Mouse (Mus musculus) megakaryocyte progenitor cell, adult 5-6 weeks (primary cell): Measurements from ENCODE around the gene Hoxd4. TPM values are rescaled to one million over a fixed set of nuclear protein-coding genes. Genes with fewer than 3 reads are reported as not detected.

Experiments
- ATAC-seq: replicated peaks from 2 replicates; pipeline ENCODE4 v1.8.0; 2016; ENCODE audit warnings: mild to moderate bottlenecking, moderate TSS enrichment, inconsistent platforms; ENCODE audit not compliant: poor library complexity
- total RNA-seq, 2 experiments: library from RNA; stranded (forward) in 1 of 2; stranded (reverse) in 1 of 2; fragments of 157-497, 149-512 nt in 1 of 2; fragments of 200-1000 nt in 1 of 2; gene quantifications; 2 replicates each; pipeline versions ENCODE4 v1.2.3 to v1.2.4; 2015 to 2017

Gene Hoxd4
- total RNA-seq, 2 experiments from 2014 or later, result not detected

DNA sequence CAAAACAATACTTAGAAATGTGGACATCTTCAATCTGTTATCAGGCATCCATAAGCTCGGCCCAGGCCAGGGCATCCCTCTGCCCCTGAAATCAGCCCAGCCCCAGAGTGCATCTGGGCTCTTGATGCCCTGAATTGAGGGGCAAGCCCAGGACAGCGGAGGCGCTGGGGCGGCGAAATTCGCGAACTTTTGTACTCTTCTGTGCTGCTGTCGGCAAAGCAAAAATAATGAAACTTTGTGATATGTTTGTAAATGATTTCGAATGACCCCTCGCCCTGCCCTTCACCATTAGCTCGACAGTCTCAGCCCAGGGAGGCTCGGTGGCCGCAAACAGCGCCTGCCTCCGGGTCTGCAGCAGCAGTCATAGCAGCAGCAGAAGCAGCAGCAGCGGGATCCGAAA, 13.4 kb downstream of the Hoxd4 start:
- no peak for ATAC-seq

DNA sequence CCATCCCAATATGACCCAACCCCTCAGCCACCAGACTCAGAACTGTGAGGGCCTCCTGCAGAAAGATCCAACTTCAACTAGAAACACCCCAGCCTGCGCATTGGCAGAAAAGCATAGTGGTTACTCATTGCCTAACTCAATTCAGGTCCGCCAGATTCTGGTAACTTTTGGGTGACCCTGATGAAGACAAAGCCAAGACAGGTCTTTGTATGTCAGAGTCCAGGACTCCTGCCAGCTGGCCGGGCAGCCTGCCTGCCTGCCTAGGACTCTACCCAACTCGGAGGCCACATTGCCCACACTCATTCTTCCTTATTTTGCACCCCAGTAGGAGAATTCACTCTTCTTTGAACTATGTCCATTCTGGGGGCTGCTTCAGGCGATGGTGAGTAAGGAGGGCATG, 14.8 kb downstream of the Hoxd4 start, which contains the start of gene Gm28230:
Gm28230 (plus strand) TSS at position 178 of the 400 bp plus-strand sequence.
- ATAC-seq, result no peak

DNA sequence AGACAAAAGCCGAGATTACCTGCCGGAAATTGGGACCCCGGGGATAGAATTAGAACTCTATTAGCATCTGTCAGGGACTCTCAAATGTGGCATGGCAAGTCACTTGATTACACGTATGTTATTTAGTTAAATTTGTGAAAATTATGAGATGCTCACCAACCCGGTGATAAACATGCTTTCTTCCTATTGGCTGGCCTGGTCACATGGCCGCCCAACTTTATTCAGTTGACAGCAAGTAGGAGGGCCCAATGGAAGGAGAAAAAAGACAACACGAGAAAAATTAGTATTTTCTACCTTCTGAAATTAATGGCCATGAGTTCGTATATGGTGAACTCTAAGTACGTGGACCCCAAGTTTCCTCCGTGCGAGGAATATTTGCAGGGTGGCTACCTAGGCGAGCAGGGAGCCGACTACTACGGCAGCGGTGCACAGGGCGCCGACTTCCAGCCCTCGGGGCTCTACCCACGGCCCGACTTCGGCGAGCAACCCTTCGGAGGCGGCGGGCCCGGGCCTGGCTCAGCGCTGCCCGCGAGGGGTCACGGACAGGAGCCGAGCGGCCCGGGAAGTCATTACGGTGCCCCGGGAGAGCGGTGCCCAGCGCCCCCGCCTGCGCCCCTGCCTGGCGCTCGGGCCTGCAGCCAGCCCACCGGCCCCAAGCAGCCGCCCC, 15.4 kb downstream of the Hoxd4 start:
- ATAC-seq, result 0 out of 2 replicates have a peak, but pooled peaks have one; percentile 29

DNA sequence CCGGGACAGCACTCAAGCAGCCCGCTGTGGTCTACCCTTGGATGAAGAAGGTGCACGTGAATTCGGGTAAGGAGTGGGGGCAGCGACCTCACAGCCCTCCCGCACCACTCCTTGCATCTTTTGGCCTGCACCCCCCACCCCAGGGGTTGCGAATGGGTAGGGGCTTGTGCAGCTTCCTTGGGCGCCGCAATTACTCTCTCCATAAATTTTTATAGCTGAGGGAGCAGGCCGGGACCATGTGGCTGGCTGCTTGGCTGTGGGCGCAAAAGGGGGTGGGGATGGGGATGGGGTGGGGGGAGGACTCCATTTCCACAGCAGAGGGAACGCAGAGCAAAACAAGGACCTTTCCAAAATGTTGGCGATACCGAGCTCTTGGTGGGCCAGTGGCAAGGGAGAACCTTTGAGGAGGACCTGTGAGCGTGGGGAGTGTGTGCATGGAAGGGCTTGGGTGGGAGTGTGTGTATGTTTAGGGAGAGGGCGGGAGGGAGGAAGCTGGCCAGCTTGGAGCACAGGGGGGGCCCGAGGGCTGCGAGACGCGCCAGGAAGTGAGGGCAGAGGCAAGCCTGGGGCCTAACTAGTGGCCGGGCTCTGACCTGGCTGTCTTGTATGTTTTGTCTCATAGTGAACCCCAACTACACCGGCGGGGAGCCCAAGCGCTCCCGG, 16.0 kb downstream of the Hoxd4 start:
- no peak for ATAC-seq

DNA sequence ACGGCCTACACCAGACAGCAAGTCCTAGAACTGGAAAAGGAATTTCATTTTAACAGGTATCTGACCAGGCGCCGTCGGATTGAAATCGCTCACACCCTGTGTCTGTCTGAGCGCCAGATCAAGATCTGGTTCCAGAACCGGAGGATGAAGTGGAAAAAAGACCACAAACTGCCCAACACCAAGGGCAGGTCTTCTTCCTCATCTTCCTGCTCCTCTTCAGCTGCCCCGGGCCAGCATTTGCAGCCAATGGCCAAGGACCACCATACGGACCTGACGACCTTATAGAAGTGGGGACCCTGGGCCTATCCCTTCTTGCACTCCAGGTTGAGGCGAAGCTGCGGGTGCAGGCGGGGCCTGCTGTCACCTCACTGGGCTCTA, 16.6 kb downstream of the Hoxd4 start:
- ATAC-seq, result no peak

DNA sequence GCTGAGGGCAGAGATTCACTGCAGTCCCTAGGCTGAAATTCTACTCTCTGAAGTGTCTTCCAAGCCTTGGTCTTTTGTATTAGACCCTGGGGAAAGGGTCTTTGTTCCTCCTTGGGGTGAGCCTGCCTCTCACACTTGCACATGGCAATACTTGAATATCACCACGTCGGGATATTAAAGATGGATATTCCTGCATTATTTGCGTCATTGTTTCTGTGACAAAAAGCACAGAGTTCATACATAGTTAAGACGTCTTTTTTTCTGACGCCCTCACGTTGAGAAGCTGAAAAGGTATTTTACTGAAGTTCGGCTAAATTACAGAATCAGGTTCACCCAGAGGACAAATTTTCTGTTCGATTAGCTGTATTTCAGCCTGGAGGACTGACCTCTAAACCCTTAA, 18.6 kb downstream of the Hoxd4 start:
- no peak for ATAC-seq

DNA sequence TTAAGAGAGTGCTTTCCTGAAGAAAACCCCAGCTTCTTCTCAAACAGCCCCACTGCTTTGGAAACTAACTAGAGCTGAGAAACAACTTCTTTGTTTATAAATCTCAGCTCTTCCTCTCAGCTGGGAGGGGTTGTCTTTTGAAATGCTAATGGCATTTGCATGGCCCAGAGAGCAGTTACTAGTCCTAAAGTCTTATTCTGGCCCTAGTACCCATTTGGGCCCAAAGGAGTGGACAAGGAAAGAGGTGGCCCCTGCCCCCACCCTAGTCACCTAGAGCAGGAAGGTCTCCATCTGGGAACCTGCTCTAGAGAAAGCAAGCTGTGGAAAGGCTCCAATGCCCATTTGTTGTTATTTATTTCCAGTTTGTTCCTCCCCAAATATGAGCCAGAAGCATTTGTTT, 19.3 kb downstream of the Hoxd4 start:
- no peak for ATAC-seq

DNA sequence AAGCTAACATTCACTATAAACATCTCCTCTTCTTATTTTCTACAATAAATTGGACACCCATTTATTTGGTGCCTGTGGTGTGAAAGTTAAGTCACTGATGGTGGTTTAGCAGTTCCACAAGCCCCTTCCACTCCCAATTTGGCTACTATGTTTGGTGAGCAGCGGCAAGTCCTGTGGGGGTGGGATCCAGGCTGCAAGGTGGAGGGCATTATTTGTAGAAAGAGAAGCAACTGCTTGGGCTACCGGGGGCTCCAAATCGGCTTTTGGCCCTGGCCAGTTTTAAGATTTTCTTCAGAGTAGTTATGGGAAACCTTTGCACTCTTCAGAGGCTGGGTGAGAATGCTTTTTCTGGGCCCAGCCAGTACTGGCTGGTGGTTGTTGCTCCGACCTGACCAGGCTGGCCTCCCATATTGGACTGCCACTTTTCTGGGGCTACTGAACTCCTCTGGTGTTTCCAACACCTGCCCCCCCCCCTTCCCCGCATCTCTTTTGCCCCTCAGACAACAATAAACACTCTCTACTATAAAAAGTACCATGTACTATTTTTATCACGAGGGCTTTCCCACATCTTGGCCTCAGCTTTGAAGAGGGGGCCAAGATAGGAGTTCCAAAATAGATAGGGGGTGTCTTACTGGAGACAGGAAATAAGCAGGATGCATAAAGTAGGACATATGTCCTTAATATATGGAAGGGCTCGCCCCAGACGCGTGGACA, 20.2 kb downstream of the Hoxd4 start:
- ATAC-seq, result no peak

DNA sequence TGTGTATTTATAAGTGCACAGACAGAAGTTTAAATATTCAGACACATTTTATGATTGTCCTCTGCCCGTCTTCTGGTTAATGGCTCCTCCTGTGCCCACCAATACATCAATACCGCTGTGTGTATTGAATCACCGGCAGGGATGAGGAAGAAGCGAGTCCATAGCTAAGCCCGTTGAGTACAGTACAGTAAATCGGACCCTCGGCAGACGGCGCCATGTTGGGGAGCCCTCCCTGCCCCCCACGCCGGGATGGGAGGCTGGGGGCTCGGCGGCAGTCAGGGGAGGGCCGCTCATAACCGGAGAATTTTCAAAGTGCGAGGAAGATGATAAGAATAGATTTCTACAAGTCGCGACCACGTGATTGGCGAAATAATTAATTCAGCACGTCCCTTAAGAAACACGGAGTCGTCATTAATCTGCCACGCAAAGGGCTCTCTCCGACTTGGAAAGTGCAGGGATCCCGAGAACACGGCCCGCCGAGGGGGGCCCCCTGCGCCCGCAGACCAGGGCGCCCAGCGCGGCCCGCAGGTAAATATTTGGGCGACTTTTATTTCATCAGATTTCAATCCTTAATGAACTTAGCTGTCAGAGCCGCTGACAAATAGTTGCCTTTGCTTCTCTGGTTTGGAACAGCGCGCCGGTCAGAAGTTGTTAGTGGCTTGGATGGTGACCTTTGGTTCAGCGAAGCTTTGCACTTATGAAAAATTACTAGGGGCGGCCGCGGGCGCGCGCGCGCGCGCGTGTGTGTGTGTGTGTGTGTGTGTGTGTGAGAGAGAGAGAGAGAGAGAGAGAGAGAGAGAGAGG, 21.0 kb downstream of the Hoxd4 start:
- no peak for ATAC-seq

DNA sequence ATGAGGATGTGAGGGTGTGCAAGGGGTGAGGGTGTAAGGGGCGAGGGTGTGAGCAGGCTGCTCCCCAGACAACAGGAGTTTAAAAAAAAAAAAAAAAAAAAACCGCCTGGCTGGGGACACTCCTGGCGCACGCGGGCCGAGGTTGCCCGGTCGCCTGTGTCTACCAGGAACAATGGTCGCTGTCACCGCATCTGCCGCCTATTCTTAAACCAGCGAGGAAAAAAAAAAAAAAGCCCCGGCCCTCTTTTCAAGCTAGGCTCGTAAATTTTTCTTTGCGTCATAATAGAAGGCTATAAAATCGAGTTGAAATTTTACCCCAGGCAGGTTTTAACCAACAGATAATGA, 21.6 kb downstream of the Hoxd4 start:
- 0 out of 2 replicates have a peak, but pooled peaks have one; percentile 23 for ATAC-seq

DNA sequence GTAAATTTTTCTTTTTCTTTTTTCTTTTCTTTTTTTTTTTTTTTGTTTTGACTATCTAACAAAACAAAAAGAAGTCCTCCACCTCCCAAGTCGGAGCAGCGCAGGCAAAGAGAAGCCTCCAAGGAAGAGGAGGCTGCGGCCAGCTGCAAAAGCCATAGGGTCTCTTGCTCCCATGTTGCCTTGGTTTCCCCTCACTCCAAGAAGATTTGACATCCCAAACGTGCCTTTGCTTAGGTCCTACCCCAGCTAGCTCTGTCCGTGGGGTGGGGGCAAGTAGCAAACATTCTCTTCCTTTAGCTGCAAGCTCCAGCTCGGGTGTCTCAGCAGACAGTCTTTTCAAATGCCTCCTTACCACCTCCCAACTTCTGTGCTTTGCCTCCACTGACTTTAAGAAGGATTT, 22.0 kb downstream of the Hoxd4 start:
- ATAC-seq, result no peak

DNA sequence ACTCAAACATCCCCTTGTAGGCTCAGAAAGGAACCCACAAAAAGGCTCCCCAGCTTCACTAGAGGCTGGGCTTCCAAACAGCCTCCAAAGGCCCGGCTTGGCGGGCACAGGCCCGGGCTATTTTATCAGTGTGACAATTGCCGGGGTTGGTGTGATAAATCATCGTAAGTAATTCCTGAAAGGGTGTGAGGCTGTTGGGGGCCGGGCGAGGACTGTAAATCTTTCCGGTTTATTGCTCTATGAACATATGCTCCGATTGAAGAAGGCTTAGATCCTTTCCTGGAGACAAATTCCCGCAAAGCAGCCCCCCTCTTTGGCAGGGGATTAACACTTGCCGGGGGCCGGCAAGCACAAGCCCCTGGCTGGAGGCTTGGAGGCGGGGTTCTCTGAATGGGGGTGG, 22.7 kb downstream of the Hoxd4 start:
- no peak for ATAC-seq

DNA sequence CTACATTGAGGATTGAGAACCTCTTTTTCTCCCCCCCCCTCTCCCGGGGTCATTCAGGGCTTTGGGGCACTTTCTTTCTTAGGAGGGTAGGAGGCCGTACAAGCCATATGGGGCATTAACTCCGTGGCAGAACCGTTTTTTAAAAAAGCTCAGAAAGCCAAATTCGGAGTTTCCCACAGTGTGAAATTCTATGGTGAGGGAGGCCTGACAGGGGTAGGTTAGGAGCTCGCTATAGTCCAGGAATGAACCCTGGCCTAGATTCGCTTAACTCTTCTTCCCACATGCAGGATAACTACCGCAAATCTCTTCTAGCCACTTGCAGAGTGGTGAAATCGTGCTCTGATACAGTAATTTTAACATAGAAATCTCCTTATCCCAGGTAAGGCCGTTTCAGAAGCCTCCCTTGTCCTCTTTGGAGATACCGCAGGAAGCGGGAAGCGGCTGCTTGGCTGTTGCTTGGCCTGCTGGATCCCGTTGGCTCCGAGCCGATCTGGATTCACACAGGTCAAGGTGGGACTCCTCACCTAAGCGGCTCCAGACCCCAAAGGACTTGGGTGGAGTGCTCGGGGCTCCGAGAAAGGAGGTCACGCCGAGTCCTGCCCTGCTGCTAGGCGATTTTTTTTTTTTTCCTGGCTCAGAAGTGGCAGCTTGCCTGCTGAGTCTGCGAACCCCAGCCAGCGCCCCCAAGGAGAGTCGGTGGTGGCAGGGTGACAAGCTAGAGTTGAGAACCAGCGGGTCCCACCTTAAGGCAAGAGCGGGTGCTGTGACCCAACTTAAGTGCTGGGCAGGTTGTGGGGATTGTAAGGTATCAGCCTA, 23.5 kb downstream of the Hoxd4 start:
- no peak for ATAC-seq

DNA sequence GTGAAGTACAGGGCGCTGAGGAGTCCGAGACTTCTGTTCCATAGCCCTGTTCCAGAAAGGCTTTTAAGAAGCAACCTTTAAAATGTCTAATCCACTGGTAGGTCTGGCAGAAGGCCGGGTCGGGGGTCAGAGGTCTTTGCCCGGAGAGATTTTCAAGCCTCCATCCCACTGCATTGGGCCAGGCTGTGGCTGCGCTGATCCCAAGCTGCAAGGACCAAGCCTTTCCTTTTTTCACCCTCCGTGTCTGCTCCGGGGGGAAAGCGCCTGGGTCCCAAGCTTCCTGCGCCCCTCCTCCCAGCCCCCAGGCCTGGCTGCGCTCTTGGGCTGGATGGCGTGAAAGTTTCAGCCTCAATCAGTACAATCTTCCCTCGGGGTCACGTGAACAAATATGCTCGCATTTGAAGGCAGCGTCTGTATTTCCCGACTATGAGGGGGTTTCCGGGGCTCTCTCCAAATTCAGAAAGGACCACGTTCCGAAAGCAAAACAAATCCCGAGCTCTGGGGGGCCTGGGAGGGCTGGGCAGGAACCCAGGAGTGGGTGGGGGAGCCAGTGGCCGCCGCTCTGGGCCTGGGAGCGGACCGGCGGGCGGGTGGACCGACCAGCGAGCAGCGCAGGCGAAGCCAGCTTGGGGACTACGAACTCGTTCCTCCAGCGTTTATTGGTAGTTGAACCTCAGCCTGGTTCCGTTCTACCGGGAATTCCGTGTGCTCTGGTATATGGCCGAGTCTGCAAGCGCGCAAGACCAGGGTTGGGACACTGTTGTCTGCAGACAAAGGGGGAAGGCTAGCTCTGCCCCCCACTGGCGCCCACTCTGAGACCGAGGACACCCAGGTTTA, 24.3 kb downstream of the Hoxd4 start:
- ATAC-seq, result no peak

DNA sequence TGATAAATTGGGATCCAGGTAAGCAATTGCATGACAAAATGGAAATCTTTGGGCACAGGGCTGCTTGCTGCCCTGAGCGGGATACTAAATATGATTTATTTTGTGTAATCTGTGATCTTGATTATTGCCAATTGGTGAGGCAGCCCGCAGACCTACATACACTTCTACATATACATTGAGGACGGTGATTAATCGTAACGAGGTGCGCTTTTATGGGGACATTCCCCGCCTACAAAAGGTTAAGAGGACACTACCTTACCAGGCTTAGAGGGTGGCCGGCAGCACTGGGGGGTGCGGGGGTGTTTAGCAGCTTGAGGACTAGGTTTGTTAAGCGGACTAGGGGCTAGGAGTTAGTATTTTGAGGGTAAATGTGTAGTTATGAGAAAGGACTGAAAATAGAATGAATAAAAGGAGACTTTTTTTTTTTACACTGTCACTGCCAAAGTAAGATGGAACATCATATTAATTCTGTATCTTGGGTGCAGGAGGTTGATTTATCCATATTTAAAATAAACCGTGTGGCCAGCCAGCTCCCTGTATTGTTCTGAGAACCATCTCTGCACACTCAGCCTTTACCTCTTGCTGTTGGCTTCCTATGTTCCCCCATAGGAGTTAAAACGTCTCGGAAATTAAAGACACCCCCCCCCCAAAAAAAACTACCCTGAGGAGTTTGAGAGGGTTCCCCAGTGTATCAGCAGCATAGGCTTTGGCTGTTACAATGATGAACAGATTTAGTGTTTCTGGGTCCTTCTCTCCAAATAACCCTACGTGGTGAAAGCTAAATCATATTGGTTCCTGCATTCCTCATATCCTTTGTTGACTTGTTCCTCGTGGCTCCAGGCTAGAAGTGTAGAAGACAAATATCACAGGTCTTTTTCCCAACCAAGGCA, 25.2 kb downstream of the Hoxd4 start:
- no peak for ATAC-seq

DNA sequence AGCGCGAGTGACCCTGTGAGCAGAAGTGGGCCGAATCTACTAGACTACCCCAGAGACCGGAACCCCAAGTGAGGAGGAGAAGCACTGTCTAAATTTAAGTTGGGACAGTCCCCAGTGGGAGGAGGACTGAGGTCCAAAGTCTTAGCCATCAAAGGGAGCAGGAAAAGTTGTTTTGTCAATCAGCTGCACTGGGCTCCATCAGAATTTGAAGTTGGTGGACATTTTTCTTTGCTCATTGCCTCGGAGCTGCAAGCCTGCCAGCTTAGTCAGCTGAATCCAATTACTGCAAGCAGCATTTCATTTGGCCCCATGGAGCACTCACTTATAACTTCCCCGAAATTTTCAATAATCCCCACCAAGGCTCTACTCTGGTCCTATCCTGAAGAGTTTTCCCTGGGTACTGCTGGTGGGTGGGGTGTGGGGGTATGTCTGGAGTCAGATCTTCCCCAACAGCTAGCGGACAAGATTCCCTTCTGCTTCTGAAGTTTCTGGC, 25.9 kb downstream of the Hoxd4 start:
- no peak for ATAC-seq

DNA sequence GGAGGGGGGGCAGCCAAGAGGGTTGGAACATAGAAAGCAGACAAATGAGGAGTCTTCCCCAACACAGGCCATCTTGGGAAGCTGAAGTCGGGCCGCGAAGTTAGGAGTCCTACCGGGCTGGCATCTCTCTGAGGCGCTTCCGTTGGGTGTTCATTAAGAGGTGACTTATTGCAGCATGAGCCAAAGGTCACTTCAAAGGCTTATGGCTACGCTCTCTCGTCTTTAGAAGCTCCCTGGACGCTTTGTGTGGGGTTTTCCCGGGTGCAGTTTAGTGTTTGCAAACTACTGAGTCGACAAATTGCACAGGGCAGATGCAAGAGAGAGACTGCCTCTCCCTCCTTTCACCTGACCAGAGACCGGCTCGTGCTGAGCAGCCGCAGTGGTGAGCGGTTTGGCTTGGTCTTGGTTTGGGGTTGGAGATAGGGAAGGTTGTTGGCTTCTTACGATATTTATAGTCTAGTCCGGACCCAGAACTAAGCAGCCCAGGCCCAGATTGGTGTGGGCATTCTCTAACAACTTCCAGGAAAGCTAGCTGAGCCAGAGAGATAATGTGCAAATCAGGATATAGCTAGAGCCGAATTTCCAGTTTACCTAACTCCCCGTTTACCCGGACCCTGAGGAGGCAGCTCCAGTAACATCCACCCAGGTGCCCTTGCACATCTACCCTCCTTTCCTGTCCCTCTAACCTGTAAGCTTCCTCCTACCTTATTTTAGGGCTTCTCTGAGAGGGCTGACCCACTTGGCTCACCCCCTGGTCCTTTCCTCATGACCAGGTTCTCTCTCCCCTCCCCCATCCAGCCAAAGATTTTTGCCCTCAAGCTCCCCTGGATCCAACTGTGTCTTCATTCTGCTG, 27.1 kb downstream of the Hoxd4 start:
- no peak for ATAC-seq

DNA sequence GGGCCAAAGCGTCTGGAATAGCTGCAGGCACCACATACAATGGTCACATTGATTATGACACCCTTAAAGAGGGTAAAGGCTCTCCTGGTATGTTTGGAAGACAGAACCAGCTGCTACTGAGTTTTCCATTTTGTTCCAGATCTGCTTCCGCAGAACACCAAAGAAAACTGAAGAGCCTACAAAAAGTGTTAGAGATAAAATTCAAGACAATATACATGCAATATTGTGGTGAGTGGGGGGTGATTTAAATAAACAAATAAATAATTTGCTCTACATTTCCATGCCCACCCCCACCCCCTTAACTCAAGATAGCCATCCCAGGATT, 27.7 kb downstream of the Hoxd4 start:
- ATAC-seq, result no peak
